ENCODE assay signal across 9 mouse cellular contexts in the genomic region with DNA sequence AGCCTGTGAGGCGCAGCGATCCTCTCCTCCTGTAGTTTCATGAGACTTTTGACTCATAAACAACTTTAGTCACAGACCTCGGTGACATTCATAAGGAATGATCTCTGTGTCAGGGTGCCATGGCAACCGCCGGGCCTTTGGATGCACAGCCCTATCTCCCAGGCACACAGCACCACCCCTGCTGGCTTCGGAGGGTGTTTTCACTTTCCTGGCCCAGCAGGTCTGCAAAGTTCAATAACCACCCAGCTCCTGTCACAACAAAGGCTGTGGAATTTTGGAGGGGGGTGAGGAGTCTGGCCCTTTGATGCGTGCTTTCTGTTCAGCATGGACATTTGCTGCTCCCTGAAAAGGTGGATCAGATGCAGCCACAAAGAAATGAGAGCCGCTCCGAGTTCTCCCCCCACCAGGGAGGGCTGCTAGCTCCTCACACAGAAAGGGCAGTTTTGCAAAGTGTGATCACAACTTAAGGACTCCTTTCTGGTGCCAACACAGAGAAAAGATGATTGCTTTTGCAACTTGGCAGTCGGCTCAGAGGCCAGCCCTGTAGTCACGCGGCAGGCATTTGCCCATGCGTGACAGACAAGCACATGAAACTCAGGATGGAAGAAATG.
DNase-seq lines count a peak whose midpoint lies in the region; ATAC-seq and TF ChIP-seq lines count a peak whose summit lies in the region.
"Had no signal": no experiment of that assay in that cellular context is flagged by ENCODE, and none has a peak within 500 bp of the region (broad histone marks: within the 10 kb centered on the region; RNA-seq: fewer than 3 reads in every experiment).

No protein-coding gene starts in this region.

- H3K9ac ChIP-seq in forebrain, embryonic 12.5 days: 0 out of 2 replicates have a peak overlapping the region, but pooled peaks have one; percentile 25
- H3K9ac ChIP-seq in kidney, postnatal 0 days (ENCODE audit: low read depth, low read length): no peak overlapping the region
- H3K9ac ChIP-seq in midbrain, embryonic 12.5 days (replicated peaks): no peak overlapping the region
- no peak overlapping the region for H3K9ac ChIP-seq in intestine, embryonic 16.5 days (ENCODE audit: low read depth, low read length)
- H3K9ac ChIP-seq in intestine, embryonic 15.5 days: no peak overlapping the region
- H3K9ac ChIP-seq: heart, embryonic 15.5 days had no signal

- peak overlapping the region; percentile 45 for H3K4me2 ChIP-seq in forebrain, embryonic 12.5 days
- peak overlapping the region; percentile 15; the same call in 1 of the 2 replicates for H3K4me2 ChIP-seq in kidney, postnatal 0 days (ENCODE audit: low read length)
- H3K4me2 ChIP-seq in midbrain, embryonic 12.5 days (replicated peaks): peak overlapping the region; percentile 46
- no peak overlapping the region for H3K4me2 ChIP-seq in intestine, embryonic 16.5 days (ENCODE audit: low read depth, low read length)
- H3K4me2 ChIP-seq in intestine, embryonic 15.5 days (replicated peaks): no peak overlapping the region
- H3K4me2 ChIP-seq: heart, embryonic 15.5 days had no signal

- peak overlapping the region; percentile 44; the same call in 1 of the 2 replicates for H3K27ac ChIP-seq in forebrain, embryonic 12.5 days
- H3K27ac ChIP-seq in kidney, postnatal 0 days: no peak overlapping the region
- H3K27ac ChIP-seq in midbrain, embryonic 12.5 days (replicated peaks): peak overlapping the region; percentile 77
- no peak overlapping the region for H3K27ac ChIP-seq in intestine, embryonic 16.5 days (ENCODE audit: low read length)
- no peak overlapping the region for H3K27ac ChIP-seq in intestine, embryonic 15.5 days
- H3K27ac ChIP-seq: heart, embryonic 15.5 days had no signal

- TF ChIP-seq CTCF in kidney, postnatal 0 days (IDR thresholded peaks at IDR 0.05; ENCODE audit: low read depth): 0 out of 2 replicates have a peak, but pooled peaks have one; percentile 23

- ATAC-seq in forebrain, embryonic 12.5 days (ENCODE audit: low FRiP score): peak; percentile 88
- ATAC-seq in kidney, postnatal 0 days (replicated peaks; ENCODE audit: low FRiP score, low read depth): peak; percentile 73
- peak; percentile 94 for ATAC-seq in midbrain, embryonic 12.5 days (ENCODE audit: low FRiP score, low read depth)
- no peak for ATAC-seq in intestine, embryonic 16.5 days
- no peak for ATAC-seq in intestine, embryonic 15.5 days

- peak; percentile 31 for DNase-seq in right cerebral cortex, adult 18-20 months
- DNase-seq in right cerebral cortex, postnatal 14 days: no peak
- peak; percentile 46 for DNase-seq in kidney, postnatal 0 days (ENCODE audit: low spot score)
- no peak for DNase-seq in B cell, adult 2 months

- WGBS in forebrain, embryonic 12.5 days: 4% methylated on average over 13 of the region's 13 CpGs
- WGBS in kidney, postnatal 0 days: 27% methylated on average over 13 of the region's 13 CpGs
- WGBS in midbrain, embryonic 12.5 days: 7% methylated on average over 13 of the region's 13 CpGs
- 40% methylated on average over 13 of the region's 13 CpGs for WGBS in intestine, embryonic 16.5 days
- 45% methylated on average over 13 of the region's 13 CpGs for WGBS in intestine, embryonic 15.5 days

- H3K36me3 ChIP-seq in forebrain, embryonic 12.5 days (replicated peaks): no peaks in the 10 kb centered on the region
- H3K36me3 ChIP-seq in kidney, postnatal 0 days (ENCODE audit: insufficient read depth, low read length): no peaks in the 10 kb centered on the region
- H3K36me3 ChIP-seq in midbrain, embryonic 12.5 days: no peaks in the 10 kb centered on the region
- H3K36me3 ChIP-seq in intestine, embryonic 16.5 days (ENCODE audit: control insufficient read depth, insufficient read depth, low read length): no peaks in the 10 kb centered on the region
- H3K36me3 ChIP-seq in intestine, embryonic 15.5 days: no peaks in the 10 kb centered on the region
- H3K36me3 ChIP-seq: heart, embryonic 15.5 days had no signal

- peak overlapping the region; percentile 13; the same call in 1 of the 2 replicates for H3K4me3 ChIP-seq in forebrain, embryonic 12.5 days (replicated peaks)
- no peak overlapping the region for H3K4me3 ChIP-seq in kidney, postnatal 0 days (replicated peaks; ENCODE audit: low read depth, low read length)
- peak overlapping the region; percentile 21 for H3K4me3 ChIP-seq in midbrain, embryonic 12.5 days
- no peak overlapping the region for H3K4me3 ChIP-seq in intestine, embryonic 16.5 days (ENCODE audit: low read length)
- H3K4me3 ChIP-seq in intestine, embryonic 15.5 days (replicated peaks): no peak overlapping the region
- H3K4me3 ChIP-seq: heart, embryonic 15.5 days had no signal

- H3K4me1 ChIP-seq in forebrain, embryonic 12.5 days: peaks cover 23% of the 10 kb centered on the region
- H3K4me1 ChIP-seq in kidney, postnatal 0 days (replicated peaks; ENCODE audit: insufficient read depth, low read length): 0 out of 2 replicates have a peak, but pooled peaks cover 4% of the 10 kb centered on the region
- H3K4me1 ChIP-seq in midbrain, embryonic 12.5 days: peaks cover 19% of the 10 kb centered on the region
- H3K4me1 ChIP-seq in intestine, embryonic 16.5 days (ENCODE audit: control insufficient read depth, insufficient read depth, low read length): no peaks in the 10 kb centered on the region
- no peaks in the 10 kb centered on the region for H3K4me1 ChIP-seq in intestine, embryonic 15.5 days (replicated peaks)
- H3K4me1 ChIP-seq: heart, embryonic 15.5 days had no signal

- no peaks in the 10 kb centered on the region for H3K9me3 ChIP-seq in forebrain, embryonic 12.5 days
- H3K9me3 ChIP-seq in kidney, postnatal 0 days (replicated peaks; ENCODE audit: low read length): no peaks in the 10 kb centered on the region
- no peaks in the 10 kb centered on the region for H3K9me3 ChIP-seq in midbrain, embryonic 12.5 days
- H3K9me3 ChIP-seq in intestine, embryonic 16.5 days (ENCODE audit: control insufficient read depth, low read length): no peaks in the 10 kb centered on the region
- no peaks in the 10 kb centered on the region for H3K9me3 ChIP-seq in intestine, embryonic 15.5 days
- H3K9me3 ChIP-seq: heart, embryonic 15.5 days had no signal

- H3K27me3 ChIP-seq in forebrain, embryonic 12.5 days: 0 out of 2 replicates have a peak, but pooled peaks cover 8% of the 10 kb centered on the region
- no peaks in the 10 kb centered on the region for H3K27me3 ChIP-seq in kidney, postnatal 0 days (ENCODE audit: insufficient read depth, low read length)
- H3K27me3 ChIP-seq in midbrain, embryonic 12.5 days: peaks cover 4% of the 10 kb centered on the region; the same call in 1 of the 2 replicates
- no peaks in the 10 kb centered on the region for H3K27me3 ChIP-seq in intestine, embryonic 16.5 days (replicated peaks; ENCODE audit: control insufficient read depth, insufficient read depth, low read length)
- no peaks in the 10 kb centered on the region for H3K27me3 ChIP-seq in intestine, embryonic 15.5 days (replicated peaks)
- H3K27me3 ChIP-seq: heart, embryonic 15.5 days had no signal

Comparison
In these comparisons a context has a peak if more than half of its experiments do, and no peak if none do; other contexts are left out.
1. DNase-seq: peak in right cerebral cortex, adult 18-20 months (single experiment) and kidney, postnatal 0 days (single experiment); none in right cerebral cortex, postnatal 14 days (single experiment) and B cell, adult 2 months (0 of 2).
2. ATAC-seq: peak in forebrain, embryonic 12.5 days (single experiment), kidney, postnatal 0 days (single experiment) and midbrain, embryonic 12.5 days (single experiment); none in intestine, embryonic 16.5 days (single experiment) and intestine, embryonic 15.5 days (single experiment).
3. H3K27ac ChIP-seq: peak in forebrain, embryonic 12.5 days (single experiment) and midbrain, embryonic 12.5 days (single experiment); none in kidney, postnatal 0 days (single experiment), intestine, embryonic 16.5 days (single experiment) and intestine, embryonic 15.5 days (single experiment).
4. H3K4me2 ChIP-seq: peak in forebrain, embryonic 12.5 days (single experiment), kidney, postnatal 0 days (single experiment) and midbrain, embryonic 12.5 days (single experiment); none in intestine, embryonic 16.5 days (single experiment) and intestine, embryonic 15.5 days (single experiment).
5. H3K4me3 ChIP-seq: peak in forebrain, embryonic 12.5 days (single experiment) and midbrain, embryonic 12.5 days (single experiment); none in kidney, postnatal 0 days (single experiment), intestine, embryonic 16.5 days (single experiment) and intestine, embryonic 15.5 days (single experiment).